Mouse (Mus musculus): ENCODE measurements around the gene Insl3. TPM values are rescaled to one million over a fixed set of nuclear protein-coding genes. Genes with fewer than 3 reads are reported as not detected.

Insl3 gene
- polyA plus RNA-seq, 1 experiment from 2014 or later = not detected

- ATAC-seq (replicated peaks; ENCODE audit: insufficient number of reproducible peaks, low FRiP score, low TSS enrichment, low read depth) (no peak), DNase-seq (ENCODE audit: low spot score) (no peak)
- Histone ChIP-seq H3K4me2 (ENCODE audit: low read depth, low read length) (no peak overlapping the region), H3K4me1 (ENCODE audit: control insufficient read depth, insufficient read depth, low read length) (peaks cover 5% of the 10 kb centered on the region), H3K36me3 (replicated peaks; ENCODE audit: control insufficient read depth, insufficient read depth, low read depth, low read length) (no peaks in the 10 kb centered on the region), H3K4me3 (ENCODE audit: low read depth, low read length) (no peak overlapping the region), H3K9ac (replicated peaks; ENCODE audit: low read length) (no peak overlapping the region), H3K27ac (replicated peaks; ENCODE audit: low read depth, low read length) (no peak overlapping the region), H3K27me3 (ENCODE audit: control insufficient read depth, insufficient read depth, low read length) (no peaks in the 10 kb centered on the region), H3K9me3 (replicated peaks; ENCODE audit: control insufficient read depth, low read length) (no peaks in the 10 kb centered on the region)
- WGBS = 35% methylated on average over 3 of the region's 3 CpGs
These were observed 29.2 kb downstream of the Insl3 start for GRCm38 (mm10) chr8:71718252-71718651.

DNA sequence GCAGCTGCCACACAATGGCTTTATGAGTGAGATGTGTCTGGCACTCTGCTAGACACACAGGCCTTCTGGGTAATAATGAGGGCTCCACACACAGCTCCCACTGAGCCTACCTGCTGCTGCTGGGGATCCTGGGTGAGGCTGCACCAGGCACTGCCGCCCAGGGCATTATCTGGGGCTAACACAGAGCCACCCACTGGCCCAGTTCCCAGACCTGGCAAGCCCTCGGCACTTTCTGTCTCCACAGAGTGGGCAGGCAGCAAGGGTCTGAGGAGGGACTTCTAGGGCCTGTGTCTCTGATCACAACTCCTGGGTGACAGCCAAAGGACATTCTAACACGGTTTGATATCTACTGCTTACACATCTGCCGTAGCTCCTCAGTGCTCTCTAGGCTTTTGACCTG is 30.2 kb downstream of the Insl3 start:
- Histone ChIP-seq H3K36me3 (replicated peaks; ENCODE audit: control insufficient read depth, insufficient read depth, low read depth, low read length) (no peaks in the 10 kb centered on the region), H3K27me3 (ENCODE audit: control insufficient read depth, insufficient read depth, low read length) (no peaks in the 10 kb centered on the region; the same call in 1 of the 2 replicates), H3K4me2 (ENCODE audit: low read depth, low read length) (no peak overlapping the region), H3K9me3 (replicated peaks; ENCODE audit: control insufficient read depth, low read length) (no peaks in the 10 kb centered on the region), H3K4me3 (ENCODE audit: low read depth, low read length) (no peak overlapping the region), H3K4me1 (ENCODE audit: control insufficient read depth, insufficient read depth, low read length) (peaks cover 5% of the 10 kb centered on the region), H3K9ac (replicated peaks; ENCODE audit: low read length) (no peak overlapping the region), H3K27ac (replicated peaks; ENCODE audit: low read depth, low read length) (no peak overlapping the region)
- ATAC-seq (replicated peaks; ENCODE audit: insufficient number of reproducible peaks, low FRiP score, low TSS enrichment, low read depth) (no peak), DNase-seq (ENCODE audit: low spot score) (no peak)
- 66% methylated on average over 4 of the region's 4 CpGs for WGBS

DNA sequence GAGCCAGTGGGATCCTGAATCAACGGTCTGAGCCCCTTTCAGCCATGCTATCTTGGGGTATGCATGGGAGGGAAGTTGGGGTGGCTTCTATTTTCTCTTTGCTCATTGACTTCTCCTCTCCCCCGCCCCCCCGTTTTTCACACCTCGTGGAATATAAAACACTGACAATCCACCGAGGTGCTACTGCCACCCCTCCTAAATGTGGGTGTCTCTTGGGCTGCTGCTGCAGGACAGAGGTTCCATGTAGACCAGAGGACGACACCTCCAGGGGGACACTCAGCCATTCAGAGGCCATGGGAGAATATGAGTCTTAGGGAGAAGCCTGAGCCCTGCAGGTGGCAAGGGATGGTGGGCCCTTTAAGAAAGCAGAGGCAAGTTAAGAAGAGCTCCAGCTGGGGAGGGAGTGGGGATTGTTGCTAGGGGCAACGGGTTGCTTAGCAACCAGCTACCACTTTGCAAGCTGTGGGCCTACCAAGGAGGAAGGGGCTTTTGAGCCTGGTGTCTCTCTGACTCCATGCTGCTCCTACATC is 31.0 kb downstream of the Insl3 start:
- H3K4me3 ChIP-seq (ENCODE audit: low read depth, low read length) = no peak overlapping the region
- WGBS = 32% methylated on average over 7 of the region's 7 CpGs
- no peak overlapping the region for H3K9ac ChIP-seq (replicated peaks; ENCODE audit: low read length)

DNA sequence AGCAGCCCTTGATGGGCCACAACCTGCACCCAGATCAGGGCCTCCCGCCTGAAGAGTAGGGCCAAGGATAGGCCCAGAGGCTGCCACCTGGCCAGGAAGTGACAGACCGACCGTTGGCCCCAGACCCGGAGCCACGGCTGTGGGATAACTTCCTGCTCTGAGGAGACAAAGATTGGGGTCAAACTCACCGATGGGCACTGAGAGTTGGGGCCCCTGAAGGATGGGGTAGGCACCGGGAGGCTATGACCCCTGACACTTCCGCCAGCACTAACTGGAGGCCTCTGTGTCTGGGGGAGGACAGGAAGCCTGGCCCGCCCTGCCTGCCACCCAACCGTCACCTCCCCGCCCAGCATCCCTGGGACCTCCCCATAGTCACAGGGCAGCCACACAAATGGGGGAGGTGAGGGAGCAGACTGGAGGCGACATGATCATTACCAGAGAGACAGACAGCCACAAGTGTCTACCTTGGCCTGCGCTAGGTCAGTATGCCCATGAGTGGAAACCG is 34.1 kb downstream of the Insl3 start:
- H3K4me1 ChIP-seq (ENCODE audit: control insufficient read depth, insufficient read depth, low read length) = peaks cover 9% of the 10 kb centered on the region
- H3K36me3 ChIP-seq (replicated peaks; ENCODE audit: control insufficient read depth, insufficient read depth, low read depth, low read length) = no peaks in the 10 kb centered on the region
- no peak overlapping the region for H3K4me2 ChIP-seq (ENCODE audit: low read depth, low read length)
- peaks cover 3% of the 10 kb centered on the region; the same call in 1 of the 2 replicates for H3K27me3 ChIP-seq (ENCODE audit: control insufficient read depth, insufficient read depth, low read length)
- ATAC-seq (replicated peaks; ENCODE audit: insufficient number of reproducible peaks, low FRiP score, low TSS enrichment, low read depth) = no peak
- no peak overlapping the region for H3K27ac ChIP-seq (replicated peaks; ENCODE audit: low read depth, low read length)
- no peak for DNase-seq (ENCODE audit: low spot score)
- no peak overlapping the region for H3K4me3 ChIP-seq (ENCODE audit: low read depth, low read length)
- WGBS = 57% methylated on average over 14 of the region's 14 CpGs
- no peaks in the 10 kb centered on the region for H3K9me3 ChIP-seq (replicated peaks; ENCODE audit: control insufficient read depth, low read length)
- H3K9ac ChIP-seq (replicated peaks; ENCODE audit: low read length) = no peak overlapping the region

More for the DNA sequence above, 31.0 kb downstream of the Insl3 start:
- no peaks in the 10 kb centered on the region for H3K36me3 ChIP-seq (replicated peaks; ENCODE audit: control insufficient read depth, insufficient read depth, low read depth, low read length)
- DNase-seq (ENCODE audit: low spot score) (peak; percentile 83), ATAC-seq (replicated peaks; ENCODE audit: insufficient number of reproducible peaks, low FRiP score, low TSS enrichment, low read depth) (peak; percentile 63)
- H3K4me1 ChIP-seq (ENCODE audit: control insufficient read depth, insufficient read depth, low read length) = peaks cover 6% of the 10 kb centered on the region
- no peak overlapping the region for H3K4me2 ChIP-seq (ENCODE audit: low read depth, low read length)
- H3K9me3 ChIP-seq (replicated peaks; ENCODE audit: control insufficient read depth, low read length) = no peaks in the 10 kb centered on the region
- H3K27ac ChIP-seq (replicated peaks; ENCODE audit: low read depth, low read length) = no peak overlapping the region
- no peaks in the 10 kb centered on the region; the same call in 1 of the 2 replicates for H3K27me3 ChIP-seq (ENCODE audit: control insufficient read depth, insufficient read depth, low read length)

DNA sequence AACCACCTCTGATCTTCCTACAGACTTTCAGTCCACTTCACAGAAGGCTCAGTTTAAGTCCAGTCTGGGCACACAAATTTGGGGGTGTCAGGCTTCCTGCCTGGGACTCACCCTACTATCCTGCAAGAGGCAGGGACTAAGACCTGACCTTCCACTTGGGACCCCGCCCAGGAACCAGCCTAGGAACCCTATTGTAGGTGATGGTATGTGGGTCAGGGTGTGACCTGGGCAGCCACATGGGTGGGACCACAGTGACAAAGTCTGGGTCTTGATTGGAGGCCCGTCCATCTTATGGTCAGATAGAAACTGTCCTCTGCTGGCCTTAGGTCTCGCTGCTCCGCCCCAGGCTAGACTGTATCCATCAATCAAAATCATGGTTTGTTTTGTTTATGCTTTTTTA is 35.4 kb downstream of the Insl3 start:
- H3K9me3 ChIP-seq (replicated peaks; ENCODE audit: control insufficient read depth, low read length) = no peaks in the 10 kb centered on the region
- H3K9ac ChIP-seq (replicated peaks; ENCODE audit: low read length) = no peak overlapping the region
- DNase-seq (ENCODE audit: low spot score) (no peak), ATAC-seq (replicated peaks; ENCODE audit: insufficient number of reproducible peaks, low FRiP score, low TSS enrichment, low read depth) (no peak)
- H3K4me1 ChIP-seq (ENCODE audit: control insufficient read depth, insufficient read depth, low read length) = peaks cover 9% of the 10 kb centered on the region
- no peak overlapping the region for H3K4me2 ChIP-seq (ENCODE audit: low read depth, low read length)
- peaks cover 3% of the 10 kb centered on the region; the same call in 1 of the 2 replicates for H3K27me3 ChIP-seq (ENCODE audit: control insufficient read depth, insufficient read depth, low read length)
- H3K27ac ChIP-seq (replicated peaks; ENCODE audit: low read depth, low read length) = no peak overlapping the region
- H3K36me3 ChIP-seq (replicated peaks; ENCODE audit: control insufficient read depth, insufficient read depth, low read depth, low read length) = no peaks in the 10 kb centered on the region
- no peak overlapping the region for H3K4me3 ChIP-seq (ENCODE audit: low read depth, low read length)
- 62% methylated on average over 4 of the region's 4 CpGs for WGBS

DNA sequence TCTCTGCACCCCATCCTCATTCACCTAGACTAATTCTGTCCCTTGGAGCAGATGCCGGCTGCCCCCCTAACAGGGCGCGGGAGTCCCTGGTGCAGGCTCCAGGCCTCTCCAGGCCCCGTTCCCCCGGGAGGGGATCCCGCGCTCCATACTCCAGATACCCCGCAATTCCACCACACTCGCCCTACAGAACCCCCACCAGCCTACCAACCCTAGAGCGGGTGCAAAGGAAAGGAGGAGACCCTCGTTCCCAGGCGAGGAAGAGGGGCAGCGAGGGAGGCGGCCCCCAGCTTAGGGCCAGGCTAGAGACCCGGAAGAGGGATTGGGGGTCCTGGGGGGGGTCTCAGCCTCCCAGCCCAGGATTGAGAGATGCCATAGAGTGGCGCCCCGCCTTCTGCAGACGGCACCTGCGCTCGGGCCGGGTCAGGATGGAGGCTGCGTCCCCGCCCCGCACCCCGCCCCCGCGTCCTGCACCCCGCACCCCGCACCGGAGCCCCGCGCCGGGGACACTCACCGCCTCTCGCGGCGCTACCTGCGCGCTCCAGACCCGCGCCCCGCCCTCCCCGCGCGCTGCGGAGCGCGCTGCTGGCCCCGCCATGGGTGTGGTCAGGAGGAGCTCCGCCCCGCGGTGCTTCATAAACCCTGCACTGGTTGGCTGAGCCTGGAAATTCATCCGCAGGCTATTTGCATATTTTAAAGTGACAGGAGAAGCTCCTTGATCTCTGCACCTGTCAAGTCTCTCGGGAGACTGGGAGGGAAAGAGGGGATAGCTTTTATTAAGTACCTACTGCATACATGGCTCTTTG is 36.3 kb downstream of the Insl3 start, which contains the start of gene Fcho1:
Fcho1 (minus strand) TSS at position 595 of the 803 bp plus-strand sequence.
- Histone ChIP-seq H3K27ac (replicated peaks; ENCODE audit: low read depth, low read length) (no peak within 1 kb of the TSS), H3K36me3 (replicated peaks; ENCODE audit: control insufficient read depth, insufficient read depth, low read depth, low read length) (no peaks in the 10 kb centered on the region), H3K4me1 (ENCODE audit: control insufficient read depth, insufficient read depth, low read length) (peaks cover 7% of the 10 kb centered on the region; the same call in 1 of the 2 replicates), H3K4me3 (ENCODE audit: low read depth, low read length) (peak within 1 kb of the TSS; percentile 56), H3K4me2 (ENCODE audit: low read depth, low read length) (peak within 1 kb of the TSS; percentile 78), H3K9ac (replicated peaks; ENCODE audit: low read length) (peak within 1 kb of the TSS; percentile 60), H3K9me3 (replicated peaks; ENCODE audit: control insufficient read depth, low read length) (no peaks in the 10 kb centered on the region), H3K27me3 (ENCODE audit: control insufficient read depth, insufficient read depth, low read length) (peaks cover 3% of the 10 kb centered on the region; the same call in 1 of the 2 replicates)
- ATAC-seq (replicated peaks; ENCODE audit: insufficient number of reproducible peaks, low FRiP score, low TSS enrichment, low read depth) = peak; percentile 71
- under 1% methylated on average over 50 of the region's 54 CpGs for WGBS
- DNase-seq (ENCODE audit: low spot score) = peak; percentile 88

DNA sequence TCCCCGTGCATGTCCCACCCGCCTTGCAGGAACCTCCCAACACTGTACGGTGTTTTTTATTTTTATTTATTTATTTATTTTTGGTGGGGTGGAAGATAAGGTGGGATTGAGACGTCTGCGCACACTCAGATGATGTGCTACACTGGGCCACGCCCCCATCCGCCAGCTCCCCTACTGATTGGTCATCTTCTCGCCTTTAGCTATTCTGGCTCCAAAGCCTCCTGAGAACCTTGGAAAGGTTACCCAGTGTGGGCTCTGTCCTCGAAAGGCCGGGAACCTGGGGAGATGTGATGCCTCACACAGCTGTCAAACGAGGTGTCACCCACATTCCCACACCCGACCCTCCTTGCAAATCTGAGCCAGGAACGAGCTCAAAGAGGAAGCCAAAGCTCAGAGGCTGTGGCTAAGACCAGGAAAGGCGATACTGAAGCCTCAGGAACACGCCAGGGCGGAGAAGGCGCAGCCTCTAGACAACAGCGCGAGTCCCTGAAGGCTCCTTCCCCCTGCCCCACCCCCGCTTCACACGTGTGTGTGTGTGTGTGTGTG is 39.3 kb downstream of the Insl3 start:
- Histone ChIP-seq H3K9ac (replicated peaks; ENCODE audit: low read length) (no peak overlapping the region), H3K27ac (replicated peaks; ENCODE audit: low read depth, low read length) (no peak overlapping the region), H3K27me3 (ENCODE audit: control insufficient read depth, insufficient read depth, low read length) (peaks cover 3% of the 10 kb centered on the region; the same call in 1 of the 2 replicates), H3K36me3 (replicated peaks; ENCODE audit: control insufficient read depth, insufficient read depth, low read depth, low read length) (no peaks in the 10 kb centered on the region), H3K4me2 (ENCODE audit: low read depth, low read length) (peak overlapping the region; percentile 55), H3K4me1 (ENCODE audit: control insufficient read depth, insufficient read depth, low read length) (peaks cover 4% of the 10 kb centered on the region; the same call in 1 of the 2 replicates), H3K9me3 (replicated peaks; ENCODE audit: control insufficient read depth, low read length) (no peaks in the 10 kb centered on the region), H3K4me3 (ENCODE audit: low read depth, low read length) (0 out of 2 replicates have a peak overlapping the region, but pooled peaks have one; percentile 1)
- ATAC-seq (replicated peaks; ENCODE audit: insufficient number of reproducible peaks, low FRiP score, low TSS enrichment, low read depth) = peak; percentile 21; the same call in 1 of the 2 replicates
- peak; percentile 51 for DNase-seq (ENCODE audit: low spot score)
- WGBS = 6% methylated on average over 19 of the region's 21 CpGs
